Mouse (Mus musculus) right cerebral cortex, postnatal 4 days (tissue): ENCODE measurements around the gene Tarbp1.
"Not testable (repeated sequence)": the region's sequence is repeated elsewhere in the genome, so short reads cannot be mapped to it uniquely, and the experiment has no call there.

ENCODE experiments used
- DNase-seq: peaks from one replicate; pipeline ENCODE4 v3.0.0-alpha.2; 2022

The Tarbp1 gene

GRCm38 (mm10) chr8:126405030-126405429 lies 69.8 kb downstream of the Tarbp1 start:
- DNase-seq: no peak

- DNase-seq: not testable (repeated sequence)
Observed at GRCm38 (mm10) chr8:126404550-126404949, 70.3 kb downstream of the Tarbp1 start.

- DNase-seq: no peak
Observed at GRCm38 (mm10) chr8:126398349-126398748, 76.5 kb downstream of the Tarbp1 start.

GRCm38 (mm10) chr8:126395917-126396316 lies 78.9 kb downstream of the Tarbp1 start:
- no peak for DNase-seq

- DNase-seq: no peak
Observed at GRCm38 (mm10) chr8:126395386-126395785, 79.5 kb downstream of the Tarbp1 start.

GRCm38 (mm10) chr8:126391541-126391940 lies 83.3 kb downstream of the Tarbp1 start:
- no peak for DNase-seq

GRCm38 (mm10) chr8:126387566-126387965 lies 87.3 kb downstream of the Tarbp1 start:
- no peak for DNase-seq

- peak; percentile 19 for DNase-seq
Observed at GRCm38 (mm10) chr8:126382749-126383148, 92.1 kb downstream of the Tarbp1 start.

GRCm38 (mm10) chr8:126382216-126382615 lies 92.6 kb downstream of the Tarbp1 start:
- no peak for DNase-seq

GRCm38 (mm10) chr8:126381299-126381698 lies 93.6 kb downstream of the Tarbp1 start:
- no peak for DNase-seq

GRCm38 (mm10) chr8:126380141-126380540 lies 94.7 kb downstream of the Tarbp1 start:
- DNase-seq: no peak

- DNase-seq: no peak
Observed at GRCm38 (mm10) chr8:126379580-126379979, 95.3 kb downstream of the Tarbp1 start.
